Mouse (Mus musculus) embryonic fibroblast, embryonic 13.5 days (primary cell): ENCODE results near the gene Grik5.

ENCODE experiments used
- CTCF ChIP-seq: IDR thresholded peaks from 2 replicates; pipeline ENCODE4 v1.5.1; 2011; ENCODE audit warnings: mild to moderate bottlenecking, control low read depth, low read length, moderate library complexity, borderline replicate concordance; ENCODE audit not compliant: insufficient read depth
- POLR2A ChIP-seq: IDR thresholded peaks from 2 replicates; pipeline ENCODE4 v1.6.1; 2011; ENCODE audit warnings: low read depth, mild to moderate bottlenecking, control low read depth, low read length, moderate library complexity

DNA sequence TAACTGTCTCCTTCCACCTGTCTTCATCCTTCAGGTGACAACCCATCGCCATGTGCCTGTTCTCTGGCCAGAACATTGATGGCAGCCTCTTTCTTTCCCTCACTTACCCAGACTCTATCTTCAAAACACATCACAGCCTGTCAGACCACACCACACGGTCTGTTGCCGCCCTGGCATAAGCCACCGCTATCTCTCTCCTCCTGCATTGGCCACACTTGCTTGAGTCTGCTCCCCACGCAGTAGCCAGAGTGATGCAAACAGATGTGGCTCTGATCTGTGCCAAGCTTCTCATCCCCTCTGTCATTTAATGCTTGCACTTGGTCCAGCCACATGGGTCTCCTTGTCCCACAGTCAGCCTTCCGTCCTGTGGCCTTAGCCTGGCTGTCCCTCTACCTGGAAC, 8.8 kb downstream of the Grik5 start:
- TF ChIP-seq POLR2A (no peak), CTCF (no peak)
